Mouse (Mus musculus): Measurements from ENCODE around the gene Dnah11.

DNA sequence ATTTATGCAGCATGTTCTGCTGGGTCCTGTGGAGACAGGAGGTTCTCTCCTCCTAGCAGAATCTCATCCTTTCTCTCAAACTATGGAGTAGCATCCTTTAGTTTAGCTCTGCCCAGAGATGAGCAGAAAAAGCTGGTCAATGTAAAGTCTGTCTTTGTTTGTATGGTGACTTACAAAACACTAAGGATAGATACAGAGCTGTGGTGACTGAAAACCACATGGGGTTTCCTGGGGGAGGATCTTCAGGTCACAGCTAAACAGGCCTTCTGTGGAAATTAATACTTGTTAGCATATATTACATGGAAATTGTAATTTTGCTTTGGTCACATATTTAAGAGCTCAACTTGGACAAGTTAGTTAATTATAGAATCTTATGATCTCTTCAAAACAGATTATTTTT lies 239.6 kb downstream of the Dnah11 start:
- TF ChIP-seq POLR2A (IDR thresholded peaks at IDR 0.05; ENCODE audit: borderline replicate concordance, control insufficient read depth, low read depth, low read length): no peak
- TF ChIP-seq CTCF (IDR thresholded peaks at IDR 0.05; ENCODE audit: control insufficient read depth, insufficient read depth, low read length): no peak
